Mouse (Mus musculus) forebrain, embryonic 11.5 days (tissue): ENCODE results near the gene Gnb2. TPM values are rescaled to one million over a fixed set of nuclear protein-coding genes. Genes with fewer than 3 reads are reported as not detected.

Experiments used
- ATAC-seq: fragments of 200-750 bp; cut with Nextera tagmentation; replicated peaks from 2 replicates; pipeline ENCODE4 v1.8.0; 2017; ENCODE audit warnings: moderate TSS enrichment; ENCODE audit not compliant: low FRiP score
- DNase-seq: peaks from one replicate; pipeline ENCODE4 v3.0.0-alpha.2; 2017; ENCODE audit warnings: low spot score
- H3K27ac ChIP-seq: fragments of 300-500 bp; sonication (generic); 2 replicates; pipeline ENCODE4 v1.5.1; 2014; ENCODE audit warnings: low read depth, low read length
- H3K27me3 ChIP-seq: fragments of 300-500 bp; sonication (generic); 2 replicates; pipeline ENCODE4 v1.6.1; 2014; ENCODE audit warnings: mild to moderate bottlenecking, low read length, mixed read lengths; ENCODE audit not compliant: control insufficient read depth, insufficient read depth
- H3K36me3 ChIP-seq: fragments of 300-500 bp; sonication (generic); 2 replicates; pipeline ENCODE4 v1.6.1; 2014; ENCODE audit warnings: mild to moderate bottlenecking, low read length, moderate library complexity, mixed read lengths; ENCODE audit not compliant: control insufficient read depth, insufficient read depth
- H3K4me1 ChIP-seq: fragments of 300-500 bp; sonication (generic); replicated peaks from 2 replicates; pipeline ENCODE4 v1.6.1; 2014; ENCODE audit warnings: low read length, mixed read lengths; ENCODE audit not compliant: control insufficient read depth, insufficient read depth
- H3K4me2 ChIP-seq: fragments of 300-500 bp; sonication (generic); 2 replicates; pipeline ENCODE4 v1.6.1; 2014; ENCODE audit warnings: low read depth, mild to moderate bottlenecking, low read length, moderate library complexity, mixed read lengths; ENCODE audit not compliant: severe bottlenecking
- H3K4me3 ChIP-seq: fragments of 300-500 bp; sonication (generic); 2 replicates; pipeline ENCODE4 v1.5.1; 2014; ENCODE audit warnings: low read depth, low read length
- H3K9ac ChIP-seq: fragments of 300-500 bp; sonication (generic); 2 replicates; pipeline ENCODE4 v1.6.1; 2014; ENCODE audit warnings: low read length
- H3K9me3 ChIP-seq: fragments of 300-500 bp; sonication (generic); 2 replicates; pipeline ENCODE4 v1.6.1; 2016; ENCODE audit warnings: low read length, mixed read lengths; ENCODE audit not compliant: control insufficient read depth
- WGBS: fragments of 180-500 bp; shearing (Covaris S2); extraction: QIAGEN DNeasy Blood & Tissue Kit; methylation state at CpG from one replicate; pipeline ENCODE4 v1.1.7; 2014; 5-methylcytosine and 5-hydroxymethylcytosine counted together
- polyA plus RNA-seq: library from polyadenylated mRNA; unstranded; fragments of >200 nt; fragmentation: Nextera tagmentation; extraction: Ambion mirVana; gene quantifications from 2 replicates; pipeline ENCODE4 v1.2.1, GENCODE M21; 2014

Gene Gnb2
- polyA plus RNA-seq, 1 experiment from 2014 or later, result 410 TPM

GRCm38 (mm10) chr5:137519691-137520550, 13.4 kb downstream of the Gnb2 start:
- Histone ChIP-seq H3K36me3 (peaks cover 29% of the 10 kb centered on the region), H3K27me3 (no peaks in the 10 kb centered on the region), H3K27ac (no peak overlapping the region), H3K9me3 (no peaks in the 10 kb centered on the region), H3K4me2 (no peak overlapping the region), H3K4me3 (no peak overlapping the region), H3K9ac (no peak overlapping the region), H3K4me1 (no peaks in the 10 kb centered on the region)
- WGBS, result 95% methylated on average over 27 of the region's 27 CpGs
- DNase-seq, result no peak
- ATAC-seq, result no peak

DNA sequence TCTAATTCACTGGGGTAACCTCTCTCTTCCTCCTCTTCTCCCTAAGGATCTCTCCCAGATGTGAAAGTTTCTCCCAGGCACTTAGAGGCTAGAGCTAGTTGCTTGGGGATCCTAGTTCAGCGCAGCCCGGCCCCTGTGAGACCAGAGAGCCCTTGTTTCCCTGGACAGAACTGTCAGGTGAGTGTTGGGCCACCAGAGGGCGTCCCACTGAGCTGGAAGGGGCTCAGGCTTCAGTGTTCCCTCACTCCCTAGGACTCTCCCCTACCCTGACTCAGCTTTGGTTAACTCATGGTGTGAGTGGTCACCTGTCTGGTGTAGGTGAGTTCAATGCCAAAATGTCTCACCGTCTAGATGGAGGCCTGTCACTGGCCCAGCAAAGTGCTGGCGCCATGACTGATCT, 14.9 kb downstream of the Gnb2 start, which contains the start of gene Gigyf1:
TSS of gene Gigyf1 (plus strand) at position 113 of the 400 bp plus-strand sequence.
- Histone ChIP-seq H3K9me3 (no peaks in the 10 kb centered on the region), H3K36me3 (peaks cover 20% of the 10 kb centered on the region), H3K27ac (no peak within 1 kb of the TSS), H3K4me2 (no peak within 1 kb of the TSS), H3K27me3 (no peaks in the 10 kb centered on the region), H3K4me1 (no peaks in the 10 kb centered on the region), H3K4me3 (no peak within 1 kb of the TSS), H3K9ac (no peak within 1 kb of the TSS)
- 78% methylated on average over 5 of the region's 5 CpGs for whole genome bisulfite sequencing
- DNase-seq, result peak; percentile 66
- ATAC-seq, result no peak

GRCm38 (mm10) chr5:137514811-137515210, 18.5 kb downstream of the Gnb2 start:
- no peak for DNase-seq
- no peaks in the 10 kb centered on the region for H3K9me3 ChIP-seq
- no peak overlapping the region for H3K27ac ChIP-seq
- ATAC-seq, result no peak
- peaks cover 4% of the 10 kb centered on the region; the same call in 1 of the 2 replicates for H3K4me1 ChIP-seq
- WGBS, result 98% methylated on average over 3 of the region's 3 CpGs
- H3K27me3 ChIP-seq, result no peaks in the 10 kb centered on the region
- H3K36me3 ChIP-seq, result peaks cover 3% of the 10 kb centered on the region; the same call in 1 of the 2 replicates
- no peak overlapping the region for H3K4me2 ChIP-seq
- H3K9ac ChIP-seq, result no peak overlapping the region
- no peak overlapping the region for H3K4me3 ChIP-seq

- DNase-seq, result no peak
- Histone ChIP-seq H3K27me3 (no peaks in the 10 kb centered on the region), H3K36me3 (no peaks in the 10 kb centered on the region; the same call in 1 of the 2 replicates), H3K4me2 (no peak overlapping the region), H3K4me1 (peaks cover 4% of the 10 kb centered on the region; the same call in 1 of the 2 replicates), H3K9me3 (no peaks in the 10 kb centered on the region), H3K4me3 (no peak overlapping the region), H3K9ac (no peak overlapping the region), H3K27ac (no peak overlapping the region)
- ATAC-seq, result no peak
- WGBS, result 95% methylated on average over 12 of the region's 12 CpGs
Measured at GRCm38 (mm10) chr5:137513951-137514721, 19.2 kb downstream of the Gnb2 start.

DNA sequence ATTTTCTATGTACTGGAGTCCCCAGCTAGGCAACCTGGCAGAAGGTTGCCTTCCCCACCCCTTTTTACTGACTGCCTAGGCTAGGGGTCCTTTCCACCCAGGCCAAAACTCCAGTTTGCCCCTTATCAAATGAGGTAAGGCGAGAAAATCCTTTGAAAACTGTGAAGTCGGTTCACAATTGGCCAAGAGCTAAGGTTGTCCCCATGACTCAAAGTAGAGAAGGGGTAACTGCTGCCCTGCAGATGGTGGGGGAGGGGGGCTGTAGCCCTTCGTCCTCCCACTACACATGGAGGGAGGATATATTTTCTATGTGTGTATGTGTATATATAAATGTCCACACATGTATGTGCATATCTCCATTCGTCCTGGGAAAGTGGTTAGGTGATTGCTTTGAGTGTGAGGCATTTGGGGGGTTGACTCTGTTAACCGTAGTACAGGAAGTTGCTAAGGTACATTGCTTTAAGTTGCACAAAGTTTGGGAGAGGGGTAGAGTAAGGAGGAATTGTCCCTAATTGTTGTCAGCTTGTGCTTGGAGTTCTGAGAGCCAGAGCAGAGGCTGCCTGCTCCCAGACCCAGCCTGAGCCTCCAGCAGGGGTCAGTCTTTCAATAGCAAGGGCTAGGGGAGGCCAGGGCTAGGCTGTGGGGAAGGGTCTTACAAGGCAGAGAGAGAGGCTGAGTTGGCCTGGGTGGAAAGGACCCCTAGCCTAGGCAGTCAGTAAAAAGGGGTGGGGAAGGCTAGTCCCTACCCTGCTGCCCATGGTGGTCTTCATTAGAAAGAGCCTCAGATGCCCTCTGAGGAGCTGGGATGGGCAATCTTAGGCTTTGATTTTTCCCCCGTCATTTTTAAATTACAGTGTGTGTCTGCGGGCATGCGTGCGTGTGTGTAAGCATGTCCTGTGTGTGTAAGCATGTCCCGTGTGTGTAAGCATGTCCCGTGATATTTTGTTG, 20.2 kb downstream of the Gnb2 start:
- H3K27me3 ChIP-seq, result no peaks in the 10 kb centered on the region
- ATAC-seq, result peak; percentile 39; the same call in 1 of the 2 replicates
- peak; percentile 74 for DNase-seq
- H3K9me3 ChIP-seq, result no peaks in the 10 kb centered on the region
- no peak overlapping the region for H3K27ac ChIP-seq
- H3K9ac ChIP-seq, result no peak overlapping the region
- WGBS, result 81% methylated on average over 11 of the region's 11 CpGs
- no peaks in the 10 kb centered on the region for H3K36me3 ChIP-seq
- H3K4me3 ChIP-seq, result no peak overlapping the region
- H3K4me1 ChIP-seq, result peaks cover 4% of the 10 kb centered on the region; the same call in 1 of the 2 replicates
- H3K4me2 ChIP-seq, result 0 out of 2 replicates have a peak overlapping the region, but pooled peaks have one; percentile 11

- Histone ChIP-seq H3K27ac (no peak overlapping the region), H3K9ac (peak overlapping the region; percentile 98), H3K4me3 (peak overlapping the region; percentile 100), H3K36me3 (no peaks in the 10 kb centered on the region), H3K4me1 (peaks cover 4% of the 10 kb centered on the region; the same call in 1 of the 2 replicates), H3K27me3 (no peaks in the 10 kb centered on the region), H3K9me3 (no peaks in the 10 kb centered on the region), H3K4me2 (peak overlapping the region; percentile 81)
- ATAC-seq, result no peak
- DNase-seq, result no peak
- WGBS, result 71% methylated on average over 3 of the region's 3 CpGs
Measured at GRCm38 (mm10) chr5:137511706-137512105, 21.6 kb downstream of the Gnb2 start.

- WGBS, result under 1% methylated on average over 50 of the region's 83 CpGs
- Histone ChIP-seq H3K27me3 (no peaks in the 10 kb centered on the region), H3K4me3 (peak overlapping the region; percentile 100), H3K27ac (peak overlapping the region; percentile 83), H3K4me2 (peak overlapping the region; percentile 81), H3K36me3 (no peaks in the 10 kb centered on the region), H3K9ac (peak overlapping the region; percentile 98), H3K9me3 (no peaks in the 10 kb centered on the region), H3K4me1 (peaks cover 4% of the 10 kb centered on the region; the same call in 1 of the 2 replicates)
- ATAC-seq, result peak; percentile 57
- peak; percentile 68 for DNase-seq
Measured at GRCm38 (mm10) chr5:137510573-137511390, 22.5 kb downstream of the Gnb2 start.
